Mouse (Mus musculus) hindbrain, embryonic 16.5 days (tissue): ENCODE results near the gene Hmgxb4. TPM values are rescaled to one million over a fixed set of nuclear protein-coding genes. Genes with fewer than 3 reads are reported as not detected.
"Not testable (repeated sequence)": the region's sequence is repeated elsewhere in the genome, so short reads cannot be mapped to it uniquely, and the experiment has no call there.

Experiments
- ATAC-seq: fragments of 200-750 bp; cut with Nextera tagmentation; 2 replicates; pipeline ENCODE4 v1.8.0; 2017; ENCODE audit warnings: moderate TSS enrichment, moderate library complexity
- H3K27ac ChIP-seq: fragments of 300-500 bp; sonication (generic); 2 replicates; pipeline ENCODE4 v1.5.1; 2014; ENCODE audit warnings: low read depth, mild to moderate bottlenecking, control low read depth, low read length, moderate library complexity
- H3K27me3 ChIP-seq: fragments of 300-500 bp; sonication (generic); replicated peaks from 2 replicates; pipeline ENCODE4 v1.6.1; 2014; ENCODE audit warnings: low read length; ENCODE audit not compliant: control insufficient read depth, insufficient read depth
- H3K36me3 ChIP-seq: fragments of 300-500 bp; sonication (generic); 2 replicates; pipeline ENCODE4 v1.6.1; 2014; ENCODE audit warnings: mild to moderate bottlenecking, low read length, moderate library complexity, mixed read lengths; ENCODE audit not compliant: control insufficient read depth, insufficient read depth
- H3K4me1 ChIP-seq: fragments of 300-500 bp; sonication (generic); 2 replicates; pipeline ENCODE4 v1.6.1; 2014; ENCODE audit warnings: low read depth, low read length; ENCODE audit not compliant: control insufficient read depth, insufficient read depth
- H3K4me2 ChIP-seq: fragments of 300-500 bp; sonication (generic); 2 replicates; pipeline ENCODE4 v1.6.1; 2014; ENCODE audit warnings: mild to moderate bottlenecking, low read length, control low read depth, moderate library complexity
- H3K4me3 ChIP-seq: fragments of 300-500 bp; sonication (generic); 2 replicates; pipeline ENCODE4 v1.5.1; 2014; ENCODE audit warnings: mild to moderate bottlenecking, low read length, control low read depth, moderate library complexity
- H3K9ac ChIP-seq: fragments of 300-500 bp; sonication (generic); 2 replicates; pipeline ENCODE4 v1.6.1; 2014; ENCODE audit warnings: low read depth, mild to moderate bottlenecking, control low read depth, low read length, moderate library complexity
- H3K9me3 ChIP-seq: fragments of 300-500 bp; sonication (generic); 2 replicates; pipeline ENCODE4 v1.6.1; 2014; ENCODE audit warnings: mild to moderate bottlenecking, low read length, moderate library complexity; ENCODE audit not compliant: control insufficient read depth
- WGBS: fragments of 180-500 bp; shearing (Covaris S2); extraction: QIAGEN DNeasy Blood & Tissue Kit; methylation state at CpG from one replicate; pipeline ENCODE4 v1.1.7; 2014; 5-methylcytosine and 5-hydroxymethylcytosine counted together
- polyA plus RNA-seq: library from polyadenylated mRNA; unstranded; fragments of >200 nt; fragmentation: Nextera tagmentation; extraction: Ambion mirVana; gene quantifications from 2 replicates; pipeline ENCODE4 v1.2.1, GENCODE M21; 2015

The Hmgxb4 gene
- polyA plus RNA-seq: 33.9 and 34.2 TPM in 2 replicates

DNA sequence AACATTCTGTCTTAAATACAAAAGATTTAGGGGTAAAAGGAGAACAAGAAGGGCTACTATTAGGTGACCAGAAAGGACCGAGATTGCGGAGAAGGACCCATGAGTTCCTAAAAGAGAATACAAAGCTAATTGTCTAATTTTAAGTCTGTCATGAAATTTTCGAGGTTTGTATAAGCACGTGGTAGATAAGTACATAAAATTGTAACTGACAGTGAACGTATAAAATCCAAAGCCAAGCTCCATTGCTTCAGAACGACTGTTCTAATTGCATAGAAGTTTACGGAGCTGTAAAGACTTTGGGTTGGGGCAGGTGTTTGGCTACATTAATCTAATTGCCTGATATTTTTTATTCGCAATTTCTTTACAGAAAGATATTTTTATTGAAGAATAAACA lies at the start of gene Hmgxb4:
TSS of gene Hmgxb4 (plus strand) at position 276 of the 394 bp plus-strand sequence.
- peak within 1 kb of the TSS; percentile 68 for H3K4me2 ChIP-seq
- peak; percentile 18; the same call in 1 of the 2 replicates for ATAC-seq
- H3K36me3 ChIP-seq: no peaks in the 10 kb centered on the region
- H3K4me1 ChIP-seq: peaks cover 9% of the 10 kb centered on the region
- H3K9me3 ChIP-seq: no peaks in the 10 kb centered on the region
- H3K27me3 ChIP-seq: no peaks in the 10 kb centered on the region
- WGBS: 7% methylated on average over 8 of the region's 8 CpGs
- H3K9ac ChIP-seq: peak within 1 kb of the TSS; percentile 100
- H3K27ac ChIP-seq: peak within 1 kb of the TSS; percentile 98
- peak within 1 kb of the TSS; percentile 99 for H3K4me3 ChIP-seq

DNA sequence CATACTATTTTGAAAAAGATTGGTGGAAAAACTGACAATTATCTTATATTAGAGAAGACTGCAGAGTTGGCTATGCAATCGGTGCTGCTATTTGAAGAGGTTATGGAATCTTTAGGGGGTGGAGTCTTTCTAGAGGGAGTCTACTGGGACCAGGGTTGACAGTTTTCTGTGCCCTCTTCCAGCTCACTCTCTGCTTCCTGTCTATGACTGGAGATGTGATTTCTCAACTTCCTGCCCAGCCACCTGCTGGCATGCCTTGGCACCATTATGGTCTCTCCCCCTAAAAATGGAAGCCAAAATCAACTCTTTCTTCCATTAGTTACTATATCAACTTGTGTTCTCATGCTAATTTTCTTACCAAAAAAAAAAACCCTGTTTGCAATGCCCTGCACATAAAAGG lies 43.7 kb upstream of the Hmgxb4 start:
- Histone ChIP-seq H3K9me3 (no peaks in the 10 kb centered on the region), H3K36me3 (no peaks in the 10 kb centered on the region), H3K4me3 (no peak overlapping the region), H3K27ac (no peak overlapping the region), H3K4me1 (no peaks in the 10 kb centered on the region), H3K9ac (no peak overlapping the region), H3K4me2 (no peak overlapping the region), H3K27me3 (no peaks in the 10 kb centered on the region)
- no peak for ATAC-seq
- 92% methylated on average over 1 of the region's 1 CpGs for WGBS

DNA sequence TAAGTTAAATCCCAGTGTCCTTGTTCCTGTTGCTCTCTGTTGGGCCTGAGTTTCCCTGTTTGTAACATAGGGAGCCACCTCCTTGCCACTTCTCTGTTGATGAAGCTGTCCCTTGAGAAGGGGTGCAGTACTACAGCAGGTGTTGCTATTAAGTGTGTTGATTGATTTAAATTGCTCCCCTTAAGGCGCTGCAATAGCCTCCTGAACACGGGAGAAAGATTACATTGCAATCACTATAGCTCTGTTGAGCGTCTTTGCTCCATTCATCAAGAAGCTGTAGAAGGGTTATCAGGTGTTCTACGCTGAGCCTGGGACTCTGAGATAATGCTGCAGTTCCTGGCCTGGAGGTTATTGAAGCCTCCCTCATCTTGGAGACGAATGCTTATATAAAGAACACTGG lies 29.2 kb upstream of the Hmgxb4 start:
- WGBS: 76% methylated on average over 5 of the region's 5 CpGs
- ATAC-seq: peak; percentile 58; the same call in 1 of the 2 replicates

DNA sequence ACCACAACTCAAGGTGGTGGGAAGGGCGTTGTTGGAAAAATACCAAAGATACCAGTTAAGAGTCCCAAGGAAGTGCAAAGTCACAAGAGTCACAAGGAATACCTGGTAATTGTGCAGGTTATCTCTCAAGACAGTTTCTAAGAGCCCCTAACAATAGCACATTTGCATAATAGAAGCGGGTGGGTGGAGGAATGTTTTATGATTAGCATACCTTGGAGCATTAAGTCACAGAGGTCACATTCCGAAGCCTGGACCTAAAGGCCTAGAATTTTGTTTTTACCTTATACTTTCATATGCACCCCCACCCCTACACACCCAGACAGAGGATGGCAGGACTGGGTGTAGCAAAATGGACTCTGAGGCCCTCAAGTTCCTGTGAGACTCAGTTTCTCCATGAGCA lies 22.9 kb upstream of the Hmgxb4 start:
- ATAC-seq: not testable (repeated sequence)
- WGBS: 90% methylated on average over 3 of the region's 3 CpGs

More for the DNA sequence above, 29.2 kb upstream of the Hmgxb4 start:
- H3K27me3 ChIP-seq: no peaks in the 10 kb centered on the region
- H3K36me3 ChIP-seq: no peaks in the 10 kb centered on the region
- H3K4me3 ChIP-seq: no peak overlapping the region
- H3K4me2 ChIP-seq: no peak overlapping the region
- H3K4me1 ChIP-seq: no peaks in the 10 kb centered on the region
- H3K27ac ChIP-seq: no peak overlapping the region
- no peaks in the 10 kb centered on the region for H3K9me3 ChIP-seq
- H3K9ac ChIP-seq: no peak overlapping the region

DNA sequence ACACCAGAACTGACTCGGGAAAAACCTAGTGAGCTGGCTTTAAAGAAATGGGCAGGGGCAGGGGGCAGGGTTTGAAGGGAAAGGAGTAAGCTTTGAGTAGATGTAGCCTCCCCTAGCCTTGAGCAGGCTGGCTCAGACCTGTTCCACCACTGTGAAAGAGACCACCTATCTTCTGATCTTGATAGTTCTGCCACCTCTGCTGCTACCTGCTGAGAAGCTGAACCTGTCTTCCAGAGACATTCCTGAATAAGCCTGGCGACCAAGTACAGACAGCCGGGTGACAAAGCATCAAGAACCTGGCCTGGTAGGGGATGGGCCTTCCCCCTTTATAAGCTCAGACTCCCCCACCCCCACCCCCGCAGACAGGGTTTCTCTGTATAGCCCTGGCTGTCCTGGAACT lies 21.5 kb upstream of the Hmgxb4 start:
- H3K9ac ChIP-seq: no peak overlapping the region
- no peaks in the 10 kb centered on the region for H3K27me3 ChIP-seq
- H3K9me3 ChIP-seq: no peaks in the 10 kb centered on the region
- H3K4me3 ChIP-seq: no peak overlapping the region
- no peak for ATAC-seq
- WGBS: 78% methylated on average over 4 of the region's 4 CpGs
- no peak overlapping the region for H3K4me2 ChIP-seq
- no peak overlapping the region for H3K27ac ChIP-seq
- H3K4me1 ChIP-seq: no peaks in the 10 kb centered on the region
- no peaks in the 10 kb centered on the region for H3K36me3 ChIP-seq

More for the DNA sequence above, 22.9 kb upstream of the Hmgxb4 start:
- not testable (repeated sequence) for H3K27ac ChIP-seq, H3K9ac ChIP-seq, H3K36me3 ChIP-seq, H3K4me1 ChIP-seq, H3K4me3 ChIP-seq, H3K27me3 ChIP-seq, H3K9me3 ChIP-seq, H3K4me2 ChIP-seq

DNA sequence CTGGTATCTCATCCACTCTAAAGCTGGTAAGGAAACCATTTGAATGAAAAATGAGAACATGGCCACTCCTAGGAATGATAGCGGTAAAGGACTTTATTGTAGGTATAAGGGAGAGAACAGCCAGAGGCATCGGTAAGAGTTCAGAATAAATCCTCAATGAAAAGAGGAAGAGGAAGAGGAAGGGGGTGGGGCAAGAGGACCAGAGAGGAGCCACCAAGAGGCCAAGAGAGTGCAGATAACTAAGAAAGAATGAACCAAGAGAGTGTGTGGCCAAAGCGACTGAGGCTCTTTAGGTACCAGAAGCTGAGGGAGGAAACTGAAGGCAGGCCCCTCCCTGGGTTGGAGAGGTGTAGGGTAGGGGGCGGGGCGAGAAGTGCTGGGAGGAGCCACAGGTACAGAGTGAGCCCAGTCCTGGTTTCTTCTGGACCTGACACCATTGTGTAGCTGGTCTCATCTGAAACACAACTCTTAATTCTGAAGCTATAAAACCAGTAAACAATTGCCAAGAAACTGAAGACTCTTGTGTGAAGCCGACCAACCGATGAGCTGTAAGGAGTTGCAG lies 20.8 kb upstream of the Hmgxb4 start:
- 89% methylated on average over 7 of the region's 7 CpGs for WGBS
- H3K27ac ChIP-seq: no peak overlapping the region
- H3K9me3 ChIP-seq: no peaks in the 10 kb centered on the region
- no peaks in the 10 kb centered on the region for H3K36me3 ChIP-seq
- H3K4me3 ChIP-seq: no peak overlapping the region
- no peak overlapping the region for H3K4me2 ChIP-seq
- no peaks in the 10 kb centered on the region for H3K27me3 ChIP-seq
- no peaks in the 10 kb centered on the region for H3K4me1 ChIP-seq
- ATAC-seq: no peak
- H3K9ac ChIP-seq: no peak overlapping the region

DNA sequence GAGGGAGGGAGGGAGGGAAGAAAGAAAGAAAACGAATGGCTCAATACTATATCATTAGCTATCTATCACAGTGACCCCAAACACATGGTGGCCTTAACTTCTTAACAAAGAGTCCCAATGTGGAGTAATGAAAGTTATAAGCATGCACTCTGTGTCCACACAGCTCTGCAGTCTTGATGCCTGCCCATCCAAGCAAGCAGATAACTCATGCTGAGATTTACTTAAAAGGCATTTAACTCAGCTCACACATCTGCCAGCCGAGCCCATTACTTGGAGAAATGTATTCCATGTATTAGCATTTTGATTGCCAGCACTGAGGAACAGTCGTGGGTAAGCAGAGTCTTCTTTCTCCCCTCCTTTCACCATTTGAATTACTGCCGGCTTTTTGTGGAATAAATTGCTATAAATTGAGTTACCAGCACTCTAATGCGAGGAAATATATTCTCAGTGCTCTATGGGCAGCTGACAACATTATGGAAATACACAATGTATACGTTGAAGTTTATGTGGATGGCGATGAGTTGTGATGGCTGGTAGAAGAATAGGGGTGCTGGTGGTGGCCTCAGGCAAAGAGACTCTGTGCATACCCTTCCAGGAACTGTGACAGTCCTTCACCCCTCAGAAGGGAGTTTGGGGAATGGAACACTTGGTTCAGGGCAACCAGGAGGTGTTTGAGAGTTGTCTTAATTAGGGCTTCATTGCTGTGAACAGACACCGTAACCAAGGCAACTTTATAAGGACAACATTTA lies 19.9 kb upstream of the Hmgxb4 start:
- Histone ChIP-seq H3K27me3 (no peaks in the 10 kb centered on the region), H3K4me1 (no peaks in the 10 kb centered on the region), H3K9ac (no peak overlapping the region), H3K9me3 (no peaks in the 10 kb centered on the region), H3K27ac (no peak overlapping the region), H3K4me2 (no peak overlapping the region), H3K36me3 (no peaks in the 10 kb centered on the region), H3K4me3 (no peak overlapping the region)
- WGBS: 45% methylated on average over 8 of the region's 8 CpGs
- ATAC-seq: peak; percentile 59

DNA sequence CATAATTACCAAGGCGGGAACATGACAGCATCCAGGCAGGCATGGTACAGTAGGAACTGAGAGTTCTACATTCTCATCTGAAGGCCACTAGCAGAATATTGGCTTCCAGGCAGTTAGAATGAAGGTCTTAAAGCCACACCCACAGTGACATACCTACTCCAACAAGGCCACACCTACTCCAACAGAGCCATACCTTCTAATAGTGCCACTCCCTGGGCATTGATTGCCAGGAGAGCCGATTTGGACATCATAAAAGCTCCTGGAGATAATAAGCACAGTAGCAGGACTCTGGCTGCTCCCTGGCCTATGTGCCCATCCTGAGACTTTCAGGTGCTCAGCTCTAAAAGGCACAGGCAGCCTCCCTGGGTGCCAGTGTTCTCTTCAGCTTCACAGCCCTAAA lies 19.3 kb upstream of the Hmgxb4 start:
- Histone ChIP-seq H3K36me3 (no peaks in the 10 kb centered on the region), H3K9me3 (no peaks in the 10 kb centered on the region), H3K27ac (no peak overlapping the region), H3K4me2 (no peak overlapping the region), H3K4me1 (no peaks in the 10 kb centered on the region), H3K27me3 (no peaks in the 10 kb centered on the region), H3K9ac (no peak overlapping the region), H3K4me3 (no peak overlapping the region)
- no peak for ATAC-seq
- WGBS: 91% methylated on average over 2 of the region's 2 CpGs

DNA sequence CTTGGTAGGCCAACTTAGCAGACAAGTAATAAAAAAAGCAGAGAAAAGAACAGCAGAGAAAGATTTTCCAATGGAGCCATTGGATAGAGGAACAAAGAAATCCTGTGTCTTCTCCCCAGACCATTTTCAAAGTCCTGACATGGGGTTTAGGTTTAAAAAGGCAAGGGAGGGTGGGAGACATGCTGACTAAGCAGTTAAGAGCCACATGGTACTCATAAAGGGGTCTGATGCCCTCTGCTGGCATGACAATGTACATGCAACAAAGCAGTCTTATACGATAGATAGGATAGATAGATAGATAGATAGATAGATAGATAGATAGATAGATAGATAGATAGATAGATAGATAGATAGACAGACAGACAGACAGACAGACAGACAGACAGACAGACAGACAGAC lies 15.7 kb upstream of the Hmgxb4 start:
- 0 out of 2 replicates have a peak, but pooled peaks have one; percentile 55 for ATAC-seq
- Histone ChIP-seq H3K4me3 (no peak overlapping the region), H3K27me3 (no peaks in the 10 kb centered on the region), H3K36me3 (no peaks in the 10 kb centered on the region), H3K4me2 (no peak overlapping the region), H3K4me1 (no peaks in the 10 kb centered on the region), H3K9ac (no peak overlapping the region), H3K27ac (no peak overlapping the region), H3K9me3 (no peaks in the 10 kb centered on the region)
- 66% methylated on average over 1 of the region's 1 CpGs for WGBS
